Mouse (Mus musculus): ENCODE data around the gene 1700029F12Rik.
"Not testable (repeated sequence)": the region's sequence is repeated elsewhere in the genome, so short reads cannot be mapped to it uniquely, and the experiment has no call there.

The 1700029F12Rik gene

DNA sequence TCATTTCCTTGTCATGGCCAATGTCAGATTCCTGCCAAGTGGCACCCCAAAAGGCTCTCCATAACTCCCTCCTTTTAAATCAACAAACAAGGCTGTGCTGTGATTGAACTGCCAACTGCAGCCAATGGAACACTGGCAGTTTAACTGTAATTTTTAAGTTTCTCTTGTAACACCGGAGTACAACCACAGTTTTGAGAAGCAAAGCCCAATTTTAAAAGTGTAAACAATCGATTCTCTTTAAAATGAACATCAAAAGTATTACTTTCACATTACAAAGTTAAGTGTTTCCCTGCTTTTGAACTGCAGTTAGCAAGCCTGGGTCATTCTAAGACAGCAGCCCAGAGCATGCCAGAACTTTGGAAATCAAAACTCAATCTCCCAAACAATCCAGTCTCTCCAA lies at the start of gene 1700029F12Rik:
Gene 1700029F12Rik (minus strand): TSS at position 101 of the 400 bp plus-strand sequence.
- no peak for DNase-seq (ENCODE audit: low spot score)

DNA sequence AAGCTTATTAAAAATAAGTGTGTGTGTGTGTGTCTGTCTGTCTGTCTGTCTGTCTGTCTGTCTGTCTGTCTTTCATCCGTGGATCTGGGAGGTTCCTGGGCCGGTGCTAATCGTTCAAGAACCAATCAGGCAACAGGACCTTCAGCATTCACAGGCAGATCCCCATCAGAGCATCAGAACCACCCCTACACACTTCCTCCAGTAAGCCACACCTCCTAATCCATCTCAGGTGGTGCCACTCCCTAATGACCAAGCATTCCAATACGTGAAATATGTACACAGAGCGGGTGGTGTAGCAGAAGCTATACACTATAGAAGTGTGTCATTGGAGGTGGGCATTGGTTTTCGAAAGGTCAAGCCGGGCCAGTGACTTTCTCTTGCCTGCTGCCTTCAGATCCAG lies 48.3 kb upstream of the 1700029F12Rik start:
- DNase-seq (ENCODE audit: low spot score): no peak

DNA sequence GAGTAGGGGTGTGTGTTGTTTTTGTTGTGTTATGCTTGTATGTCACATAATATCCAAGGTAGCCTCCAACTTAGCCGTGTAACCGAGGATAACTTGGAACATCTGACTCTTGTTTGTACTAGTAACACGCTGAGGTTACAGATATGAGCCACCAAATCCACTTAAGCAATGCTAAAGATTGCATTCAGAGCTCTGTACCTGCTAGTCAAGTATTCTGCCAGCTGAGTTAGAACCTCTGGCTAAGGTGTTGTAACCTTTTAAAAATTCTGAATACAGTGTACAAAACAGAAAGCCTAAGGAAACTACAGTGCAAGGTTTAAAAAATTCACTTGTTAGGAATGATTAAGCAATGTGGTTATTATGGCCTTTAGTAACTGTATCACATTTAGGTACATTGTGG lies 46.5 kb upstream of the 1700029F12Rik start:
- DNase-seq (ENCODE audit: low spot score): no peak

DNA sequence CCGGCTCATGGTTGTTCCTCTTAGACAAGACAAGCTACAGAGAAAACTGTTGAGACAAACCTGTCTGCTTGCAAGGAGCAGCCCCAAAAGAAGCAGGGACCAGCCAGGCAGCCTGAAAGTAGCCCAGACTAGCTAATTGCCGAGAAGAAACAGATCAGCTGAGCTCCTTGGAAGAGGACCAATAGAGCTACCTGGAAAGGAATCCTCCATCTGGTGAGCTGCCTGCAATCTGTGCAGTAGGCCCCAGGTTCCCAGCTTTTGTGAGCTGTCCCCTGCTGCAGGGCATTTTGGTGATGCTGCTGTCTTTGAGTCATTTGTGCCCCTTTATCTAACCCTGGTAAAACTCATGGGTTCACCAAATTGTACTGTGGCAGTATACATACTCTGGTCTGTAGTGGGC lies 46.0 kb upstream of the 1700029F12Rik start:
- DNase-seq (ENCODE audit: low spot score): no peak

DNA sequence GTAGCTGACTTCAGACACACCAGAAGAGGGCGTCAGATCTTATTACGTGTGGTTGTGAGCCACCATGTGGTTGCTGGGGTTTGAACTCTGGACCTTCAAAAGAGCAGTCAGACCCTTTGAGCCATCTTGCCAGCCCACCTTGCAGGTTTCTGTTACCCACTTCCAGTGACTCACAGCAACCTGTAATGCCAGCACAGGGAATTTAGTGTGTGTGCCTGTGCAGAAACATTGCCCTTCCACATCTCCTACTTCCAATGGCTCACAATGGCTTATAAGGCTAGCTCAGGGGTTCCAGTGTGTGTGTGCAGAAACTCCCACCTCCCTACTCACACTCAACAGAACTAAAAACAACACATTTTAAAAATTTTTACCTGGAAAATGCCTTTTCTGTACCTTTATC lies 43.4 kb upstream of the 1700029F12Rik start:
- DNase-seq (ENCODE audit: low spot score): no peak

DNA sequence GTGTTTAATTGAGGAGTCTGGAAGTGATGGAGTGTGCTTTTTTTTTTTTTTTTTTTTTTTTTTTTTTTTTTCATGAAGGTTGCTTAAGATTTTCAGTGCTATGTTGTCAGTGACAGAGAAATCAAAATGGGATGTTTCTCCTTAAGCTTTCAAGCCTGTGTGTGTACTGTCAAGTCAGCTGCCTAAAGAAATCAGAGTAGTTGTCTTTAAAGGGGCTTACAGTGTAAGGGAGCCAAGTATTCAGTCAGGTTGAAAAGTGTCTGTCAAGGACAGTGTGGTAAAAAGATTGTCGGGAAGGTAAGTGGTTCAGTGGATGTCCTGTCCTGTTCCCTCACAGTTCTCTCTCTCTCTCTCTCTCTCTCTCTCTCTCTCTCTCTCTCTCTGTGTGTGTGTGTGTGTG lies 39.3 kb upstream of the 1700029F12Rik start:
- DNase-seq (ENCODE audit: low spot score): no peak

DNA sequence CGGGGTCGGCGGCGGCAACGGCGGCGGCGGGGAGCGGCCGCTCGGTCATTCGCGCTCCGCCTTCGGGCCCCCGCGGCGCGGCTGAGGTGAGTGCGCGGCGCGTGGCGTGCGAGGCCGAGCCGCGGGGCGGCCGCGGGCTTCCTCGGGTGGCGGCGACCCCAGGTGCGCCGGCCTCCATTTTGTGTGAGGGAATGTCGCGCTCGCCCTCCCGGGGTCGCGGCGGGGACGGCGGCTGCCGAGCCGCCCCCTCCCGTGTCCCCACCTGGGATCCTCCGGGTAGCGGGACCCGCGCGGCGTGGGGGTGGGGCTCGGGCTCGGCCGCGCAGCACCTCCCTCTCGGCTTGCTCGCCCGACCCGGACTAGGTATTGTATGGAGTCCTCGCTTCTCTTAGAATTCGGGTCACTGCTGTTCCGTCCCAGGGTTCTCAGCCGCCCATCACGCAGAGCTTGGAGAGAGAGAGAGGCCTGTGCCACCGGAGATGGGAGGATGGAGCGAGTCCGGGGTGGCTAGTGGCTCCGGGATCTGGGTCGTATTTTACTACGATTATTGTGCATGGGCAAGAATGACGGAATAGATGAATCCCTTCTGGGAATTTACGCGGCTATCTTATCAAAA lies 37.6 kb upstream of the 1700029F12Rik start:
- DNase-seq (ENCODE audit: low spot score): peak; percentile 66

DNA sequence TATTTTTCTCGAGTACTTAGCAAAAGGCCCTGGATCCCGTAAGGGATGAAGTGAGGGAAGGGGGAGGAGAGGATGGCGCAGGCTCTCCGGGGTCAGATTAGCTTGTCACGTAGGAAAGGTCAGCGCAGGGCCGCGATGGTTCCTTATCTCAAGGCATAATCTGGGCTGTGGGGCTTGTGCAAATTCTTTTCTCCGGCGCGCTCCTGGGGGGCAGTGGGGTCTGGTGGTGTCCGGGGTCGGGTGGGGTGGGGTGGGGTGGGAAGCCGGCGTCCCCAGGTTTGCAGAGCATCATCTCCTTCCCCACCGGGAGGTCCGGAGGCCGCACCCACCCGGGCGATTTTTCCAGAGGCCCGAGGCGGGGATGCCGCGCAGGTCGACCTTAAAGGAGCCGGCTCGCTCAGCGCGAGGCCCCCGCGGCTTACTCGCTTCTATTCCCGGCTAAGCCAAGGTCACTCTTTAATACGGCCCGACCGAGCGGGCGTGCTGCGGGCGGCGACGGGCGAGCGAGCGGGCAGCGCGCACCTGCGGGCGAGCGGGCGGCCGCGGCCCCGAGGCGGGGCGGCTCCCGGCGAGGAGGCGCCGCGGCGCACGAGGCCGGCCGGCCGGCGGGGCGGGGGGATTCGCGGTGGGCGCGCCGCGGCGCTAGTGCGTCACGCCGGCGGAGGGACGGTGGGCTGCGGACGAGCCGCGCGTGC lies 36.9 kb upstream of the 1700029F12Rik start:
- DNase-seq (ENCODE audit: low spot score): peak; percentile 64

DNA sequence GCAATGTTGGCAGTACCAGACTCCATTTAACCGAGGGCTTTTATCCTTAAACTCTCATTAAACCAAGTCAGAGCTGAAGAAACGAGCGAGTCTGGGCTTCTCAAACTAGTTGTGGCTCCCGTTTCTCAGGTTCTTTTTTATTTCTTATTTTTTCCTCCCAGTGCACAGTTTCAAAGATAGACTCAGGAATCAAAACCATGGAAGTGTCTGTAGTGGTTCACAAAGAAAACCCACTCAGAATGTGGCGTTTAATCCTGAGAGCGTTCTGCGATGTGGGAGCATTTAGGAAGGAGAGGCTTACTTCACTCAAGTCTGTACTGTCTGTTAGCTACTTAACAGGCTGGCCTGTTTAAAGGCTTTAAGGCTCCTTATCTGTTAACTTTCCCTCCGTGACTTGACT lies 34.0 kb upstream of the 1700029F12Rik start:
- DNase-seq (ENCODE audit: low spot score): no peak

DNA sequence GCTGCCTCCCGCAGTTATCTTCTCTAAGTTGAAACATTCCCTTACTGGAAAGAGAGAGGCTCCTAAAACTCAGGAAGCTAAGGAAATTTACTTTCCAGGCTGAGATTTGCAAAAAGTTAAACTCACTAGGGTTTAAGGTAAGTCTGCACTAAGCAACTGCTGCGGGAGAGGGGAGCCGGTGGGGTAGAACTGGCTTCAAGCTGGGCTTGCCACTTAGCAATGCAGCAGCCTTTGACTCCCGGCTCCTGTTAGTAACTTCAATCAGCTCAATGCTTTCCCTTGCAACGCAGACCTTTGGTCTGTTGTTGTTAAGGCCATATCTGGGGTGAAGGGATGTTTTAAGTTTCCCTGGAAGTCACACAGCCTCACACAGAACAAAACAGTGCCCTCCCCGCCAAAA lies 33.5 kb upstream of the 1700029F12Rik start:
- no peak for DNase-seq (ENCODE audit: low spot score)

DNA sequence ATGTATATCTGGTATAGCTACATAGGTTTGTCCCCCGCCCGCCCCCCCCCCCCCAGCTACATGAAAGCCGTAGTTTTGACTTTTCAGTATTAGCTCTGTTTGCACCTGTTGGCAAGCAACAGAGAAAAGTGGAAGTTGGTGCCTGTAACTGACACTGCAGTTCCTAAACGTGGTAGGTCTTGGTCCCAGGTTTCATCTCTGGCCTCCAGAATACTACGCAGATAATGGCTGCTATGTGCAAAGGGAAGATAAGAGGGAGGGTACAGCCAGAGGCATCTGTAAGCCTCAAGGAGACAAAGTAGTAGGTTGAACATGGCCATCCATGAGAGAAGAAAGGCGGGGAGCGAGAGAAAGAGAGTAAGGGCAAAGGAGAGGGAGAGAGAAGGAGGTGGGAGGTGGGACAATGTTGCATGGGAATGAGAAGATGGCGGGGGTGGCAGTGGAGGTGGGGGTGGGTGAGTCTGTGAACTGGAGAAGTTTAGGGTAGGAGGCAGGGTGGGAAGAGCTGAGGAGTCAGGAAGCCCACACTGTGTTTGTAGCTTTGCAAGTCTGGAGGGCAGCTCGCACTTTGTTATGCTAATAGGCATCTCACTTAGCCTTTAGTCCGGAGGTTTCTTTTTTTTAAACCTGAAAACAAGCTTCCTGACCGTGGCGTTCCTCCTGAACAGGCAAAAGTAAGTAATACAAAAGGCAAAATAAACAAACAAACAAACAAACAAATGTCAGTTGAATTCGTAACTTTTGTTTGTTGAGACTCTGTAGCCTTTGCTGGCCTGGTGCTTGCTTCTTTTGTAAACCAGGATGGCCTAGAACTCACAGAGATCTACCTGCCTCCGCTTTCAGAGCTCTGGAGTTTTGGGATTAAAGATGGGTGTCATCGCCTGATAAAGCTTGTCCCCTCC lies 32.7 kb upstream of the 1700029F12Rik start, which contains the start of gene Fam169a:
Gene Fam169a (plus strand): TSS at position 638 of the 902 bp plus-strand sequence.
- DNase-seq (ENCODE audit: low spot score): no peak

DNA sequence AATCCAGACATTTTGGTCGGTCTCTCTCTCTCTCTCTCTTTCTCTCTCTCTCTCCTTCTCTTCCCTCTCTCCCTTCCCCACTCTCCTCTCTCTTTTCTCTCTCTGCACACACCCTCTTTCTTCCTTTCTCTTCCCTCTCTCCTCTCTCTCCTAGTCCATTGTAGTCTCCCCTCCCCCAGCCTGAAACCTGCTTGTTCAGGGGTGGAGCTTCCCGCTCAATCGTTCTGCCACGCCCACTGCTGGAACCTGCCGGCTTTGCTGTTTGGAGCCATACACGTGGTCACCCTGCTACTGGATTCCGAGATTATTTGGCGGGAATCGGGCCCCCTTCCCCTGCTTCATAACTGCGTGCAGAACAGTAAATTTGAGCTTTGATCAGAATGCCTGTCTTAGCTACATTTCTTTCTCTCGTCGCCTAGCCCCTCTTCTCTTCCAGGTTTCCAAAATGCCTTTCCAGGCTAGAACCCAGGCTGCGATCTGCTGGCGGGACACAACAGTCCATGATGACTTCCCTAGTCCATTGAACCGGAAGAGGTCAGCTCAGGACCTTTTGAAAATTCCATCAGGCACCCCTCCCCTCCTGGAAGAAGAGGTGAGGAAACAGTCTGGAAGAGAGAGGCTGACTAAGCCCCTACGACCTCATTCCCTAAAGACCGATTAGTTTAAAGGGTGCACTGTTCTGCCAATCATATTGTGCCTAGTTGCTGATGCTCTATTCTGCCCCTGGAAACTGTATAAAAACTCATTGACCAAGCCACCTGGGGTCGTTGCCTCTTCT lies 30.9 kb upstream of the 1700029F12Rik start:
- not testable (repeated sequence) for DNase-seq (ENCODE audit: low spot score)

DNA sequence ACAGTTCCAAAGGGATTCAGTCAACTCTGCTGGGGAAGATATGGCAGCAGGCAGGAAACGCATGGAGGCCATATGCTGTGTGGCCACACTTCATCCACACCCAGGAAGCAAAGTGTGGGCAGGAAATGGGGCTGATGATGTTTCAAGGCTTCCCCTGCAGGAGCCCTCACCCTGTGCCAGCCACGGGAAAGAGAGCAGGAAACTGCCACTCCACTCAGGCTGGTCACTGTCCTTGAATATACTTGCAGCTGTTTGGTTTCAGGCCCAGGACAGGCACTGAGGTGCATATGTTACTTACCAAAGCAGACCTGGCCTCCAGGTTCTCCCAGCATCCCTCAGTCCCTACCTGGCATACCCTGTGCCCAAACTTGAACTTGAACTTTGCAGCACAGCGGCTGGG lies 30.3 kb upstream of the 1700029F12Rik start:
- no peak for DNase-seq (ENCODE audit: low spot score)

DNA sequence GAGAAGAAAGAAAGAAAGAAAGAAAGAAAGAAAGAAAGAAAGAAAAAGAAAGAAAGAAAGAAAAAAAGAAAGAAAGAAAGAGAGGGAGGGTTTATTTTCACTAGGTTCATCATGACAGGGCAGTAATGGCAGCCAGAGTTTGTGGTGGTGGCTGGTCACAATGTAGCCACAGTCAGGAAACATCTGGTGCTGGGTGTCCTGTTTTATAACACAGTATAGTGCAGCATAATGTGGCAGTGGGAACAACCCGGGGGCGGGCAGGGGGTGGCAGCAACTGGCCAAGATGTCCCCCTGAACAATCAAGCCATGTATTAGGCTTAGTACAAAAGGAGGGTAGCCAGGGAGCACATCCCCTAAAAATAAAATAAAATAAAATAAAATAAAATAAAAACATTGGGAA lies 29.3 kb upstream of the 1700029F12Rik start:
- no peak for DNase-seq (ENCODE audit: low spot score)

DNA sequence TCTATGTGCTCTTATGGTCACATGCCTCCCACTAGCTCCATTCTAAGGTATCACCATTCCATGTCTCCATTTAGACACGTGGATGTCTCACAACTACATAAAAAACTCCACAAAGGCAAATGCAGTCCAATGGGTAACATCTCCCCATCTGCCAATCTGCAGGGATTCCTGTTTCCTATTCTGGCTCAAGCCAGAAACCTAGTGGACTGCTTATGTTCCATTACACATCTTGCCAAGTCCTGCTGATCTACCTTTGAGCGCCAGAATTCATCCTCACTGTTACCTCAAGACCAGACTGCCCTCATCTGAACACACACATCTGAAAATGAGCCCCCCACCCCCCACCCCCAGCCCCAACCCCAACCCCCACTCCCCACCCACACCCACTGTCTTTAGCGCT lies 28.0 kb upstream of the 1700029F12Rik start:
- no peak for DNase-seq (ENCODE audit: low spot score)

DNA sequence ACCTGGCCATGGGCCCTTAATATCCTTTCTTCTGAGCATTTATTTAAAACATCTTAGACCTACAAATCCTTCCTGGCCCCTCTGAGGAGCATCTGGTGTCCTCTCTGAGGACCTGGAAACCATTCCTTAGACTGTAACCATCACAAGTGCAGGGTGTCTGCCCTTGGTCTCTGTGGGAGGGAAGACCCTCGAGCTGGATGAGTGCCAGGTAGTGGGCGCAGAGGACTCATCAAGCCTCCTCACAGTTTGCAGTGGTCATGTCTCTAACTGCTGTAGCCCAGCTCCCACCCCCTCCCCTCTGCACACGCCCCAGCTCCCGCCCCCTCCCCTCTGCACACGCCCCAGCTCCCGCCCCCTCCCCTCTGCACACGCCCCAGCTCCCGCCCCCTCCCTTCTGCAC lies 26.2 kb upstream of the 1700029F12Rik start:
- DNase-seq (ENCODE audit: low spot score): no peak

DNA sequence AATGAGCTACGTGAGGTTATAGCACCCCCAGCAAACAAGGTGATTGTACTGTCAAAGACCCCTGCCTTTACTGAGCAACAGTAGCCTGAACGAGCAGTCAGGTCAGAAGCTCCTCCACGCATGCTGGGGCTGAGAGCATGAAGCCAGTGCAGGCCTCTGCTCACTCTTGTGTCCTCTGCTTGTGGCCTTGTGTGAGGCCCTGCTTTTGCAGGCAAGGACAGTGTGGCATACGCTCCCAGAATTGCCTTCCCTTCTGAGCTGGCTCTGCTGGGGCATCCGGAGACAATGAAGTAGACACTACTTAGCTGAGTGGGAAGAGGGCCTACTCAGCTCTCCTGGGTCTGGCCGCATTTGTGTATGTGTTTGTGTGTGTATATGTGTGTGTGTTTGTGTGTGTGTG lies 25.6 kb upstream of the 1700029F12Rik start:
- DNase-seq (ENCODE audit: low spot score): no peak

DNA sequence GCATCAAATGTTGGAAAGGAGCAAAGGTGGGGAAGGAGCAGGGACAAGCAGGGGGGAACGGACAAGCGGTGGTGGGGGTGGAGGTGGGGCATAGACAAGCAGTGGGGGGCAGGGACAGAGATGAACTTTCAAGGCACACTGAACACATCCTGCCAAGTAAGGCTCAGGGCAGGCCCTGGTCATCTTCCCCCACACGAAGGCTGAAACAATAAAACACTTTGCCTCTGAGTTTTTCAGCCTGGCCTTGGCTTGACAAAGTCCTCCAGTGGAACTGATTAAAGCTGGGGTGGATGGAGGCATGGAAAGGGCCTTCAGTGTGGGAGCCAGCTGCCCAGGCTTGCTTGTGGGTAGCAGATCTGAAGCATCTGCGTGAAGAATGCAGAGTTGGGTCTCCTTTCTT lies 23.7 kb upstream of the 1700029F12Rik start:
- DNase-seq (ENCODE audit: low spot score): no peak

DNA sequence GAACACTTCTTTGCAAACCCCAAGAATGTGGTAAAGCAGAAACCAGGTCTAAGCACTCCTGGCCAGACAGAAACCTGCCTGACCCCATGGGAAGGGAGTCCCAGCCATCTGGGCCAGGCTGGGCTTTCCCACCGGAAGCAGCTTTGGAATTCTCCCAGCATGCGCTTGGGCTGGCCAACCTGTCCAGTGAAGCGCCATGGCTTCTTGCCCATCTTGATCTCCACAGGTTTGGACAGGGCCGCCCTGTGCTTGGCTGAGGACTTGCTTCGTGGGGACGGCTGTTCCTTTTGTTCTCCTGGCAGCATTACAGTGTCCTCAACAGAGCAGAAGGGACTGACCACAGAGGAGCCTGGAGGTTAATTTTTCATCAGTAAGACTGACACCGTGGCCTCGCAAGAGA lies 19.7 kb upstream of the 1700029F12Rik start:
- DNase-seq (ENCODE audit: low spot score): no peak

DNA sequence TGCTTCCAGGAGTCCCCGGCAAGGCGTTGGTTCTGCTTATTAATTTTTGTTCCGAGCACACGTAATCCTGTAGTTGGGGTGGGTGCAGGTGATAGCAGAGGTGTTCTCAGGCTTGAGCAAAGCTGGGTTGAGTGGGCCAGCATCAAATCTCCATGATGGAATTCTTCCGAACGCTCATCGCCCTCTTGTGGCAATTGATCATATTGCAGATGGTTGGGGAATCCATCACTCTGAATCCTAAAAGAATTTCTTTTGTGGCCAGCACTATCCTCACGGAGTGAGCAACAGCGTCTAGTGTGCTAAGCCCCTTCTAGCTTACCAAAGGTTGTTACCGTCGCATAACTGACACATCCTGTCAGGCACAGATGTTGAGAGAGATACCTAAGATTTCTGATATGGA lies 18.5 kb upstream of the 1700029F12Rik start:
- DNase-seq (ENCODE audit: low spot score): peak; percentile 92

DNA sequence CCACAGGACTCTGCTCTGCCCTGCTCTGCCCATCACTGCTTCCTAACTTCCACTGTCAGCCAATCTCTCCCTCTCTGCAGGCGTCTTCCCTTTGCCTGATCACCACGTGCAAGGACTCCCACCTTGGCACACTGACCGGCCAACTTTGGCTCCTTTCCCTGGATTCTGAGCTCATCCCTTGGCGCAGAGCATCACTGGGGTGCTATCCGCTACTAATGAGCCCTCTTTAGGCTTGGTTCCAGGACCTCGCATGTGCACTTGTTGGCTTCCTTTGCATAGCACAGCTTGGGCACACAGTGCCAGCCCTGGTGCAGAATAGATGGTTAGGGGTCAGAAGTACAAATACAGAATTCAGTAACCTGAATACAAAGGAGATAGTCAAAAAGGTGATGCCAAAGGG lies 17.0 kb upstream of the 1700029F12Rik start:
- no peak for DNase-seq (ENCODE audit: low spot score)

DNA sequence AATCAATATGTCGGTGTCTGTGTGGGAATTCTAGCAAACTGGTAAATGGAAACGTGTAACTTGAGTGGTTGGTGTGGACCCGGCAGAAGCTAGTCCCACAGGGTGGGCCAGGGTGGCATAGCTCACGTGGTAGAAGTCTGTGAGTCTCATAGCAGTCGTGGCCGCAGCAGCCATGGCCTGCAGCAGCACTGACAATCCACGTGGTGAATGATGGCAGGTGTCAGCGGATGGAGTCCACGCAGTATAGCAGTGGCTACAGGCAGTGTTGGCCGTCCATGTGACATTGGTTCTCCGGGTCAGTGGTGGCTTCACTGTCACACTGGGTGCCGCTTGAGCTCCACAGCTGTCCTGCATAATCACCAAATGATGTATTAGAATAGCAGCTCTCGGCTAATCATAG lies 4.1 kb downstream of the 1700029F12Rik start:
- DNase-seq (ENCODE audit: low spot score): no peak

All from retina, embryonic 14.5 days (tissue).